Mouse (Mus musculus) retina, postnatal 1 day (tissue): ENCODE measurements around the gene Olfr194.
"Not testable (repeated sequence)": the region's sequence is repeated elsewhere in the genome, so short reads cannot be mapped to it uniquely, and the experiment has no call there.

Experiments
- DNase-seq: peaks from one replicate; pipeline ENCODE4 v3.0.0-alpha.2; 2012

The Olfr194 gene

GRCm38 (mm10) chr16:59120969-59121368 lies at the start of gene Olfr194:
TSS of gene Olfr194 (minus strand) at chr16:59121069.
- DNase-seq = no peak

- DNase-seq = no peak
These were observed 49.5 kb upstream of the Olfr194 start, which contains the start of gene Olfr196 for GRCm38 (mm10) chr16:59170354-59170753. TSS of gene Olfr196 (minus strand) at chr16:59170454.

GRCm38 (mm10) chr16:59151996-59152395 lies 31.1 kb upstream of the Olfr194 start:
- DNase-seq = no peak

GRCm38 (mm10) chr16:59146746-59147145 lies 25.9 kb upstream of the Olfr194 start, which contains the start of gene Olfr195:
TSS of gene Olfr195 (plus strand) at chr16:59147046.
- DNase-seq = no peak

- no peak for DNase-seq
These were observed 20.2 kb upstream of the Olfr194 start for GRCm38 (mm10) chr16:59141105-59141504.

- DNase-seq = no peak
These were observed 9.9 kb upstream of the Olfr194 start for GRCm38 (mm10) chr16:59130740-59131139.

- DNase-seq = no peak
These were observed 9.1 kb downstream of the Olfr194 start, which contains the start of gene Olfr193 for GRCm38 (mm10) chr16:59111781-59112180. TSS of gene Olfr193 (minus strand) at chr16:59111881.

- DNase-seq = not testable (repeated sequence)
These were observed 12.3 kb downstream of the Olfr194 start for GRCm38 (mm10) chr16:59108522-59108921.

GRCm38 (mm10) chr16:59105312-59105711 lies 15.6 kb downstream of the Olfr194 start:
- no peak for DNase-seq

GRCm38 (mm10) chr16:59089722-59090121 lies 31.1 kb downstream of the Olfr194 start, which contains the start of gene Olfr191:
TSS of gene Olfr191 (minus strand) at chr16:59089822.
- not testable (repeated sequence) for DNase-seq

- not testable (repeated sequence) for DNase-seq
These were observed 39.8 kb downstream of the Olfr194 start for GRCm38 (mm10) chr16:59081113-59081512.

- DNase-seq = no peak
These were observed 43.0 kb downstream of the Olfr194 start, which contains the start of gene Olfr190 for GRCm38 (mm10) chr16:59077905-59078304. TSS of gene Olfr190 (minus strand) at chr16:59078005.

GRCm38 (mm10) chr16:59073520-59073919 lies 47.3 kb downstream of the Olfr194 start:
- DNase-seq = no peak

- no peak for DNase-seq
These were observed 49.1 kb downstream of the Olfr194 start for GRCm38 (mm10) chr16:59071755-59072154.
